Mouse (Mus musculus) kidney, adult 11 months (tissue): ENCODE measurements around the gene Pou2af1.

Experiments
- DNase-seq: peaks from one replicate; pipeline ENCODE4 v3.0.0; 2022

Gene Pou2af1

DNA sequence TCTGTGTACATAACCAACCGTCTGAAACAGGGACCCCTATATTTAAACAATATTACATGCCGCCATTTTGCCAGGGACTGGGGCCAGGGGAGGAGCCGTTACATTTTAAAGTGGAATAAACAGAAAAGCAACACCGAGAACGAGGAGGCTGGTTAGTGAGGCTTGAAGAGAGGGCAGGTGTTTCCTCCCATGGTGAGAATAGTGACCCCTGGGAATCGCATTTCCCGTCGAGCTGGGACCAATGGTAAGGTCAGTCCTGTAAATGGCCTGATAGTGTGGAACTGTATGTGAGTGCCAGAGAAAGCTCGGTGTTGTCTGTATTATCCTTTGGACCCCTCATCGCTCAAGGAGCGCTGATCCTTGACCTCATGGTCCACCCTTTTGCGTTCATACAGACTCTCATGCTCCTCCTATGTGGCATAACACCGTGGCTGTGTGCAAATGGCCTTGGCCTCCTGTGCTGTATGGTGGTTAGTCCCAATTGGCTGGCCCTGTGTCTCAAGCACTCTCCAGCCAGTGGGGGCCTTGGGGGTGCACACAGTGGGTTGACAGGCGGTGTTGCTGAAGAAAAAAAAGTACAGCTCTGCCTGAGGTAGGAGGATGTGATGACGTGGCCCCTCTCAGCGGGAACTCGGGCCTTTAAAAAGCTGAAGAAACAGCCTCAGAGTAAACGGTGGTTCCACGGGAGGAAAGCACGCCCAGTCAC lies at the start of gene Pou2af1:
Gene Pou2af1, plus strand, starts transcription at position 686 of the 706 bp plus-strand sequence.
- no peak for DNase-seq

GRCm38 (mm10) chr9:51163989-51164388 lies 49.5 kb upstream of the Pou2af1 start:
- DNase-seq, result no peak

GRCm38 (mm10) chr9:51165312-51166180 lies 48.0 kb upstream of the Pou2af1 start, which contains the start of gene Gm32742:
TSS of gene Gm32742 (minus strand) at chr9:51165517.
- DNase-seq, result no peak

GRCm38 (mm10) chr9:51167954-51168353 lies 45.6 kb upstream of the Pou2af1 start:
- no peak for DNase-seq

DNA sequence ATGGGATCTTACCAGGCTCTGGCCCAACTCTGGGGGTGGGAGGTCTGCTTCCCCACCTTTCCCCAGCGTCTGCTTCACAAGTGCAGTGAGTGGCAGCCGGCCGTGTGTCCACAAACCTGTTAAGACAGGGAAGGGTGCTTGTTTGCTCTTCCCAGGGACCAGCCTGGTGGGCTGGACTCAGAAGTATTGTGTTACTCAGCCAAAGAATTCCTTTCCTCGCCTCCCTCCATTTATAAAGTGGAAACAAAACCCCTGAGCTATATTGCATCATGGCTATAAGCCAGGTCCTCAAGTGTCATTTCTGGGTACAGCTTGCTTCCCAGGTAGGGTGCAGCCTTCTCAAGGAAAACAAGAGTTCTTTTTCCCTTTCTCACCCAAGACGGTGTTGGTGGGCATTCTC lies 44.8 kb upstream of the Pou2af1 start:
- DNase-seq, result no peak

- no peak for DNase-seq
These were observed 44.4 kb upstream of the Pou2af1 start for GRCm38 (mm10) chr9:51169133-51169532.

DNA sequence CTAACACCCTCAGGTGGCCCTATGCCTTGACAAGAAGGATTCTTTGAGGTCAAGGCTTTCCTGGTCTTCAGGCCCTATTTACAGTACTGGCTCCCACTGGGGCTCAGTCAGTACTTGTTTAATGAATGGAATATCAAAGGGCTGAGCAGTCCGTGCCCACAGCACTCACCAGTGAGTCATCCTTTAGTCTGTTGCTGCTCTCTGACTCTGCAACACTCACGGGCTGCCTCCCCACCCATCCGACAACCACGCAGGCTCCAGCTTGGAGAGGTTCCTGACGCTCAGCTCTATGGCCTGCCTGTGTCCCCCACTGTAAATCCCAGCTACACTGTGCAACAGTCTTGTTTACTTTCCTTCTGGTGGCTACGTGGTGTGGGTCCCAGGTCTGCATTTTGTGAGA lies 43.2 kb upstream of the Pou2af1 start:
- no peak for DNase-seq

- DNase-seq, result no peak
These were observed 38.5 kb upstream of the Pou2af1 start for GRCm38 (mm10) chr9:51174890-51175464.

DNA sequence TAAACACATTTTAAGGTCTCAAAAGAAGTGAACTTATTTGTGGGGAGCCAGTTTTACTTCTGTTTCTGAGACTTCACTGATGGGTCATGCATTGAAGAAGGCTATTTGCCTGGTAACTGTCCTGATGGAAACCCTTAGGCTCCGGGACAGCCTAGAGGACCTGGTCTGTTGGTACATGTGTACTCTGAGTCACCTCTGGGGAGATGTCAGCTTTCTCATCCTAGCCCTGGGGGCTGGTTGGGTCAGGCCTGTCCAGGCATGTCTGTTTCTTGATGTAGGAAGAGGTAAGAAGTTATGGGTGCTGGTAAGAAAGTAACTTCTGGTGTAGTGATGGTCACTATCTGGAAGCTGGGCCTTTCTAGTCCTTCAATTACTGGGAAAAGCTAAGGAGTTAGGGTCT lies 37.8 kb upstream of the Pou2af1 start:
- no peak for DNase-seq

- DNase-seq, result no peak
These were observed 35.2 kb upstream of the Pou2af1 start for GRCm38 (mm10) chr9:51178297-51178696.

DNA sequence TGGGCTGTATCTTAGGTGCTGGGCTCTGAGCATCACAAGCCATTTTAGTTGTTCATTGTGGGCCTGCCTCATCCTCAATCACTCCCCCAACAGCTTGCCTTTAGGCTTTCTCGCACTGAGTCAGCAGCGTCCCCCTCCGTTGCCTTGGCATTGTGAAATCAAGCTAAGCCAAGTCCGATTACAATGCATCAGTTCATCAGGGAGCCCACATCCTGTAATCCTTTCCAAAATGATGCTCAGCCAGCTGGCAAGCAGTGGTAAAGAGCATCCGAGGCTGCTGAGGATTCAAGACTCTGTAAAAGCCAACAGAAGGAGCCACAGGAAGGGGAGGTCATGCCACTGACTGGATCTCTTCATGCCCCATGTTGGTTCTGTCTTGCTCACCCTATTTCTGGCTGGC lies 32.9 kb upstream of the Pou2af1 start:
- no peak for DNase-seq

DNA sequence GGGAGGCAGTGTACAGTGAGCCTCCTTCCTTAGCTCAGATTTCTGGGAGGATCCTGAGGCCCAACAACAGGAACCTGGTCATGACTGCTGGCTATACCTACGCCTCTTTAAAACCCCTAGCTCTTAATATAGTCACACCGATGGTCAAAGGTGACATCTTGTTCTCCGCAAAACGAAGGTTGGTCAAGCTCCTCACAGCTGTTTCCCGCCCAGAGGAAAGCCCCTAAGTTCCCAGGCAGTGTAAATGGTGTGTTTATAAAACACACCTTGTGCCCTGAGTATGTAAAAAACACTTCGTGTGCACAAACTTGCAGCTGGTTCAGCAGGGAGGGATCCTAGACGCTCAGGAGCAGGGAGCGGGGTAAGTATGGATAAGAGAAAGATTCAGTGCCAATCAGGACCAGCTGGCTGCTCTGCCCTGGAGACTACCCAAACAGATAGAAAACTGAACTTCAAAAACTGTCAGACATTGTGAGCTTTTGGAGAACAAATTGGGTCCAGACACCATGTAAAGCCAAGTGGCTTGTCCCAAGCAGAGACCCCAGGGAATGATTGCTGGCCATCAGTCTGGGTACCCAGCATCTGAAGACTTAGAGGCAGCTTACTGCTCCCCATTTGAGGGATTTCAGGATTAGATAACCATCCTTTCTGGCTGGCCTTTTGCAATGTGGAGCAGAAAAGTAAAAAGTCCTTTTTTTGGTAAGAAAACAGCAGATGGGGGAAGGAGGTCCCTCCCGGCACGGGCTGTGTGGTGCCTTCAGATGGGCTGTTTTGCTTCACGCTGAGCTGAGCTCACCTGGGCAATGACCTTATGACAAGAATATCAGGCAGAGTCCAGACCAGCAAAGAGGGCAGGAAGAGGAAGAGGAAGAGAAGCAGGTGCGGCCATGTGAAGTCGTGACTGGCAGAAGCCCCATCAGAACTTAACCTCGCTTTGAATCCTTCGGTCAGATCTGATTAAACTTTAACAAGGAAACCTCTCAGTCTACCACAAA lies 30.5 kb upstream of the Pou2af1 start:
- no peak for DNase-seq

GRCm38 (mm10) chr9:51185386-51185785 lies 28.1 kb upstream of the Pou2af1 start:
- no peak for DNase-seq

DNA sequence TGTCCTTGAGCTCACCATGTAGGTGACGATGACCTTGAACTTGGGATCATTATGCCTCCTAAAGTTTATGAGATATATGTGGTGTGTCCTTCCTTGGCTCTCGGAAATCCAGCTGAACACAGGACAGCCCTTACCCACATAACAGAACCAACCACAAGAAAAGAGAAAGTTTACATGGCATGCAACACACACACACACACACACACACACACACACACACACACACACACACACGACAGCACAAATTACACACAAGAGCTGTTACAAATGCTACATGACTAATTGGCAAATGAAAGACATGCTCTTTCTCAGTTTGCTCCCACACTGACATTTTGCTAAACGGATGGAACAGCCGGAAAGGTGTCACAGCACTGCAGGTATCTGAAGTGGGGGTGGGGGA lies 27.6 kb upstream of the Pou2af1 start:
- no peak for DNase-seq

GRCm38 (mm10) chr9:51190655-51191054 lies 22.9 kb upstream of the Pou2af1 start:
- no peak for DNase-seq

DNA sequence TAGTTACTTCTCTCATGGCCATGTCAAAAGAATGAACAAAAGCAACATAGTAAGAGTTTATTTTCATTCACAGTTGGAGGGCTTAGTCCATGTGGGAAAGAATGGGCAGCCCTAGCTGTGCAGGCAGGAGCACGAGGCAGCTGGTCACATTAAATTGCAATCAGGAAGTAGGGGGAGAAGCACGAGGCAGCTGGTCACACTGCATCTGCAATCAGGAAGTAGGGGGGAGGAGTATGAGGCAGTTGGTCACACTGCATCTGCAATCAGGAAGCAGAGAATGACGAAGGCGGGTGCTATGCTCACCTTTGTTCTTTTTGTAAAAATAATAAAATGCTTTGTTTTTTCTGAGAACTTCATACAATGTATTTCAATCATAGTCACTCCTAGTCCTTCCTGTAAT lies 18.7 kb upstream of the Pou2af1 start:
- no peak for DNase-seq

GRCm38 (mm10) chr9:51208974-51209332 lies 4.6 kb upstream of the Pou2af1 start:
- DNase-seq, result no peak

DNA sequence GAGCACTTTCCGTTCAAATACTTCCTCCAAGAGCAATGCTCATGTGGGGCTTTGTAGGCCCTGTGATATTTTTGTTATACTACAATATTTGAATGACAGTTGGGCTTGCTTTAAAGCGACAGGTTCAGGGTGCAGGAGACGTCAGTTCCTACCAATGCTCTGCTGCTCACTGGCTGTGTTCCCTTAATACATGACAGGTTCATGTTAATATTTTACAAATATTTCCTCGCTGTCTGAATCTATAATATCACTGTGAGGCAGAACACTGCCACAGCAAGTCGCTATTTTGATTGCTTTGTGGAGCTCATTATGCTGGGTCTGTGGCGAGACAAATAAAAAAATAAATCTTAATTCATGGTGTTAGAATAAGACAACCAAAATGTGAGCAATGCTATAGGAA lies 2.3 kb upstream of the Pou2af1 start:
- no peak for DNase-seq

- DNase-seq, result no peak
These were observed 275 bp downstream of the Pou2af1 start for GRCm38 (mm10) chr9:51213729-51214237.

DNA sequence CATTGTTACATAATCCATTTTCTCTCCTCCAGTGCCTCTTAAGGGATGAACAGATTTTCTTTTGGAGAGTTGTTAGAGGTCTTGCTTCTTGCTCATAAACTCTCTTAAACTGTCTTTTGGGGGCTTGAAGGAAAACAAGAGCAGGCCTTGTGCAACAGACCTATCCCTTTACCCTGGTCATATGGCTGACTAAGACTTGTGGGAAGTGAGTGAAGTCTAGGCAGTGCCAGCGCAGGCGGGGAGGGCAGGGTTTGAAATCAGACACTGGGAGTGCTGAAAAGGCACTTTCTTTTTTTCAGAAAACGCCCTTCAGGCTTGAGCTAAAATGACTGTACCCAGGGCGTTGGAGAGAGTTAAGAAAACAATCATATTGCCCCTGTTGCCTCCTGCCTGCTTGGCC lies 1.8 kb downstream of the Pou2af1 start:
- DNase-seq, result no peak

- no peak for DNase-seq
These were observed 2.4 kb downstream of the Pou2af1 start for GRCm38 (mm10) chr9:51215949-51216348.

DNA sequence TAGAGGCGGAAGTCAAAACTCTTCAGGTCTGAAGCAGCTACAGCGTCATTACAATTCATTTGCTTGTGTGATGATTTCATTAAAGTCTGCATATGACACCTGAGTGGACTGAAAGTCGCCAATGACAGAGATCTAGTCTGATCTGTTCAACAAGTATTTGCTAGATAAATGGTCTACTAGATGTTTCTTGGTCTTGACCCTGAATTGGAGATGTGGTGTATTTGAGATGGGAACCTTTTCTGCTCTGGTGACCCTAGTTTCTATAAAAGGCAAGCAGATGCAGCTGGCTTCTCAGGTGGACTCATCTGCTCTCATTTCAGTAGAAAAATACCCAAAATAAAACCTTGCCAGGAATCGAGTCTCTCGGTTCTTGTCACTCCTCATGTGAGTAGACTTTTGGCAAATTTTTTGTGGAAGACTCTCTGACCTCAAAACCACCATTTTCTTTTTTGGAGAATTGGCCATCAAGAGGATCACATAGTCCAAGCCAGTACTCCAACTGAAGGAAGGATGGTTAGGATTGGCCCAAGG lies 12.2 kb downstream of the Pou2af1 start:
- no peak for DNase-seq
